Mouse (Mus musculus): ENCODE measurements around the gene Osbpl7. TPM values are rescaled to one million over a fixed set of nuclear protein-coding genes. Genes with fewer than 3 reads are reported as not detected.

Gene Osbpl7
- polyA plus RNA-seq, 1 experiment from 2014 or later = 12.4 TPM

GRCm38 (mm10) chr11:97069770-97070169, 19.3 kb downstream of the Osbpl7 start:
- 0 out of 2 replicates have a peak, but pooled peaks cover 2% of the 10 kb centered on the region for H3K4me1 ChIP-seq (replicated peaks; ENCODE audit: control insufficient read depth, insufficient read depth, low read length)
- no peak for ATAC-seq (ENCODE audit: low read depth)
- no peaks in the 10 kb centered on the region for H3K9me3 ChIP-seq (ENCODE audit: control insufficient read depth, low read length)
- H3K4me2 ChIP-seq (ENCODE audit: low read depth, low read length) = no peak overlapping the region
- peaks cover 8% of the 10 kb centered on the region for H3K36me3 ChIP-seq (ENCODE audit: control insufficient read depth, insufficient read depth, low read length)
- 65% methylated on average over 2 of the region's 2 CpGs for WGBS
- H3K9ac ChIP-seq (ENCODE audit: low read length) = no peak overlapping the region
- H3K4me3 ChIP-seq (ENCODE audit: low read length) = no peak overlapping the region
- H3K27me3 ChIP-seq (ENCODE audit: control insufficient read depth, insufficient read depth, low read depth, low read length) = no peaks in the 10 kb centered on the region
- H3K27ac ChIP-seq (ENCODE audit: low read length) = no peak overlapping the region

GRCm38 (mm10) chr11:97071129-97071528, 20.7 kb downstream of the Osbpl7 start:
- Histone ChIP-seq H3K27me3 (ENCODE audit: control insufficient read depth, insufficient read depth, low read depth, low read length) (no peaks in the 10 kb centered on the region), H3K4me2 (ENCODE audit: low read depth, low read length) (no peak overlapping the region), H3K36me3 (ENCODE audit: control insufficient read depth, insufficient read depth, low read length) (peaks cover 8% of the 10 kb centered on the region), H3K4me1 (replicated peaks; ENCODE audit: control insufficient read depth, insufficient read depth, low read length) (0 out of 2 replicates have a peak, but pooled peaks cover 2% of the 10 kb centered on the region), H3K4me3 (ENCODE audit: low read length) (no peak overlapping the region), H3K9ac (ENCODE audit: low read length) (no peak overlapping the region), H3K27ac (ENCODE audit: low read length) (no peak overlapping the region), H3K9me3 (ENCODE audit: control insufficient read depth, low read length) (no peaks in the 10 kb centered on the region)
- ATAC-seq (ENCODE audit: low read depth) = no peak
- 56% methylated on average over 1 of the region's 1 CpGs for WGBS

GRCm38 (mm10) chr11:97072533-97072932, 22.1 kb downstream of the Osbpl7 start:
- Histone ChIP-seq H3K27me3 (ENCODE audit: control insufficient read depth, insufficient read depth, low read depth, low read length) (no peaks in the 10 kb centered on the region), H3K27ac (ENCODE audit: low read length) (no peak overlapping the region), H3K4me1 (replicated peaks; ENCODE audit: control insufficient read depth, insufficient read depth, low read length) (0 out of 2 replicates have a peak, but pooled peaks cover 2% of the 10 kb centered on the region), H3K36me3 (ENCODE audit: control insufficient read depth, insufficient read depth, low read length) (peaks cover 4% of the 10 kb centered on the region), H3K9me3 (ENCODE audit: control insufficient read depth, low read length) (no peaks in the 10 kb centered on the region), H3K4me2 (ENCODE audit: low read depth, low read length) (no peak overlapping the region), H3K4me3 (ENCODE audit: low read length) (no peak overlapping the region), H3K9ac (ENCODE audit: low read length) (no peak overlapping the region)
- ATAC-seq (ENCODE audit: low read depth) = 0 out of 2 replicates have a peak, but pooled peaks have one; percentile 40
- WGBS = 28% methylated on average over 3 of the region's 3 CpGs

- Histone ChIP-seq H3K4me3 (ENCODE audit: low read length) (no peak overlapping the region), H3K9me3 (ENCODE audit: control insufficient read depth, low read length) (no peaks in the 10 kb centered on the region)
- WGBS = 38% methylated on average over 8 of the region's 8 CpGs
Observed at GRCm38 (mm10) chr11:97074235-97074634, 23.8 kb downstream of the Osbpl7 start.

GRCm38 (mm10) chr11:97078751-97079150, 28.3 kb downstream of the Osbpl7 start:
- Histone ChIP-seq H3K36me3 (ENCODE audit: control insufficient read depth, insufficient read depth, low read length) (no peaks in the 10 kb centered on the region), H3K4me1 (replicated peaks; ENCODE audit: control insufficient read depth, insufficient read depth, low read length) (no peaks in the 10 kb centered on the region), H3K4me3 (ENCODE audit: low read length) (no peak overlapping the region), H3K27ac (ENCODE audit: low read length) (no peak overlapping the region), H3K9ac (ENCODE audit: low read length) (no peak overlapping the region), H3K27me3 (ENCODE audit: control insufficient read depth, insufficient read depth, low read depth, low read length) (no peaks in the 10 kb centered on the region), H3K9me3 (ENCODE audit: control insufficient read depth, low read length) (no peaks in the 10 kb centered on the region), H3K4me2 (ENCODE audit: low read depth, low read length) (no peak overlapping the region)
- 29% methylated on average over 4 of the region's 4 CpGs for WGBS
- ATAC-seq (ENCODE audit: low read depth) = no peak

More at GRCm38 (mm10) chr11:97074235-97074634, 23.8 kb downstream of the Osbpl7 start:
- Histone ChIP-seq H3K27me3 (ENCODE audit: control insufficient read depth, insufficient read depth, low read depth, low read length) (no peaks in the 10 kb centered on the region), H3K36me3 (ENCODE audit: control insufficient read depth, insufficient read depth, low read length) (no peaks in the 10 kb centered on the region), H3K27ac (ENCODE audit: low read length) (no peak overlapping the region), H3K4me2 (ENCODE audit: low read depth, low read length) (no peak overlapping the region), H3K9ac (ENCODE audit: low read length) (no peak overlapping the region), H3K4me1 (replicated peaks; ENCODE audit: control insufficient read depth, insufficient read depth, low read length) (0 out of 2 replicates have a peak, but pooled peaks cover 2% of the 10 kb centered on the region)
- peak; percentile 65; the same call in 1 of the 2 replicates for ATAC-seq (ENCODE audit: low read depth)

GRCm38 (mm10) chr11:97080291-97080690, 29.9 kb downstream of the Osbpl7 start:
- Histone ChIP-seq H3K4me1 (replicated peaks; ENCODE audit: control insufficient read depth, insufficient read depth, low read length) (no peaks in the 10 kb centered on the region), H3K9me3 (ENCODE audit: control insufficient read depth, low read length) (no peaks in the 10 kb centered on the region), H3K36me3 (ENCODE audit: control insufficient read depth, insufficient read depth, low read length) (no peaks in the 10 kb centered on the region), H3K27ac (ENCODE audit: low read length) (no peak overlapping the region), H3K4me3 (ENCODE audit: low read length) (no peak overlapping the region), H3K4me2 (ENCODE audit: low read depth, low read length) (no peak overlapping the region), H3K9ac (ENCODE audit: low read length) (no peak overlapping the region), H3K27me3 (ENCODE audit: control insufficient read depth, insufficient read depth, low read depth, low read length) (no peaks in the 10 kb centered on the region)
- WGBS = 17% methylated on average over 9 of the region's 9 CpGs
- no peak for ATAC-seq (ENCODE audit: low read depth)

- Histone ChIP-seq H3K9me3 (ENCODE audit: control insufficient read depth, low read length) (no peaks in the 10 kb centered on the region), H3K4me3 (ENCODE audit: low read length) (no peak overlapping the region), H3K36me3 (ENCODE audit: control insufficient read depth, insufficient read depth, low read length) (no peaks in the 10 kb centered on the region), H3K4me1 (replicated peaks; ENCODE audit: control insufficient read depth, insufficient read depth, low read length) (no peaks in the 10 kb centered on the region), H3K9ac (ENCODE audit: low read length) (no peak overlapping the region), H3K27ac (ENCODE audit: low read length) (no peak overlapping the region), H3K27me3 (ENCODE audit: control insufficient read depth, insufficient read depth, low read depth, low read length) (no peaks in the 10 kb centered on the region), H3K4me2 (ENCODE audit: low read depth, low read length) (no peak overlapping the region)
- 26% methylated on average over 11 of the region's 11 CpGs for WGBS
- peak; percentile 26; the same call in 1 of the 2 replicates for ATAC-seq (ENCODE audit: low read depth)
Observed at GRCm38 (mm10) chr11:97082977-97083376, 32.5 kb downstream of the Osbpl7 start.

GRCm38 (mm10) chr11:97083401-97084140, 33.1 kb downstream of the Osbpl7 start:
- WGBS = 11% methylated on average over 22 of the region's 22 CpGs
- H3K27me3 ChIP-seq (ENCODE audit: control insufficient read depth, insufficient read depth, low read depth, low read length) = no peaks in the 10 kb centered on the region
- peak; percentile 23; the same call in 1 of the 2 replicates for ATAC-seq (ENCODE audit: low read depth)
- H3K27ac ChIP-seq (ENCODE audit: low read length) = no peak overlapping the region
- no peaks in the 10 kb centered on the region; the same call in 1 of the 2 replicates for H3K9me3 ChIP-seq (ENCODE audit: control insufficient read depth, low read length)
- H3K4me1 ChIP-seq (replicated peaks; ENCODE audit: control insufficient read depth, insufficient read depth, low read length) = no peaks in the 10 kb centered on the region
- H3K4me2 ChIP-seq (ENCODE audit: low read depth, low read length) = no peak overlapping the region
- H3K4me3 ChIP-seq (ENCODE audit: low read length) = no peak overlapping the region
- no peak overlapping the region for H3K9ac ChIP-seq (ENCODE audit: low read length)
- no peaks in the 10 kb centered on the region for H3K36me3 ChIP-seq (ENCODE audit: control insufficient read depth, insufficient read depth, low read length)

GRCm38 (mm10) chr11:97084821-97085505, 34.5 kb downstream of the Osbpl7 start:
- Histone ChIP-seq H3K4me1 (replicated peaks; ENCODE audit: control insufficient read depth, insufficient read depth, low read length) (no peaks in the 10 kb centered on the region), H3K36me3 (ENCODE audit: control insufficient read depth, insufficient read depth, low read length) (no peaks in the 10 kb centered on the region), H3K4me3 (ENCODE audit: low read length) (no peak overlapping the region), H3K27ac (ENCODE audit: low read length) (no peak overlapping the region), H3K9ac (ENCODE audit: low read length) (no peak overlapping the region), H3K27me3 (ENCODE audit: control insufficient read depth, insufficient read depth, low read depth, low read length) (no peaks in the 10 kb centered on the region), H3K9me3 (ENCODE audit: control insufficient read depth, low read length) (peaks cover 5% of the 10 kb centered on the region), H3K4me2 (ENCODE audit: low read depth, low read length) (no peak overlapping the region)
- 79% methylated on average over 15 of the region's 15 CpGs for WGBS
- ATAC-seq (ENCODE audit: low read depth) = no peak
